Mouse (Mus musculus) heart, embryonic 12.5 days (tissue): ENCODE results near the gene Sf3b5. TPM values are rescaled to one million over a fixed set of nuclear protein-coding genes. Genes with fewer than 3 reads are reported as not detected.
"Not testable (repeated sequence)": the region's sequence is repeated elsewhere in the genome, so short reads cannot be mapped to it uniquely, and the experiment has no call there.

ENCODE experiments used
- ATAC-seq: fragments of 200-750 bp; cut with Nextera tagmentation; 2 replicates; pipeline ENCODE4 v1.8.0; 2017; ENCODE audit warnings: moderate TSS enrichment, moderate library complexity; ENCODE audit not compliant: insufficient number of reproducible peaks, low FRiP score
- H3K27ac ChIP-seq: fragments of 300-500 bp; sonication (generic); 2 replicates; pipeline ENCODE4 v1.5.1; 2016; ENCODE audit warnings: mild to moderate bottlenecking, moderate library complexity; ENCODE audit not compliant: poor library complexity, severe bottlenecking
- H3K27me3 ChIP-seq: fragments of 300-500 bp; sonication (generic); replicated peaks from 2 replicates; pipeline ENCODE4 v1.6.1; 2016; ENCODE audit warnings: mild to moderate bottlenecking, moderate library complexity
- H3K36me3 ChIP-seq: fragments of 300-500 bp; sonication (generic); 2 replicates; pipeline ENCODE4 v1.6.1; 2016; ENCODE audit warnings: mild to moderate bottlenecking, moderate library complexity
- H3K4me1 ChIP-seq: fragments of 300-500 bp; sonication (generic); replicated peaks from 2 replicates; pipeline ENCODE4 v1.6.1; 2016; ENCODE audit warnings: mild to moderate bottlenecking
- H3K4me2 ChIP-seq: fragments of 300-500 bp; sonication (generic); 2 replicates; pipeline ENCODE4 v1.6.1; 2016; ENCODE audit warnings: mild to moderate bottlenecking, moderate library complexity
- H3K4me3 ChIP-seq: fragments of 300-500 bp; sonication (generic); 2 replicates; pipeline ENCODE4 v1.5.1; 2016; ENCODE audit warnings: mild to moderate bottlenecking
- H3K9ac ChIP-seq: fragments of 300-500 bp; sonication (generic); 2 replicates; pipeline ENCODE4 v1.6.1; 2016; ENCODE audit warnings: mild to moderate bottlenecking, moderate library complexity
- H3K9me3 ChIP-seq: fragments of 300-500 bp; sonication (generic); replicated peaks from 2 replicates; pipeline ENCODE4 v1.6.1; 2016; ENCODE audit warnings: mild to moderate bottlenecking, moderate library complexity
- WGBS: fragments of 180-500 bp; shearing (Covaris S2); methylation state at CpG from one replicate; pipeline ENCODE4 v1.1.7; 2016; 5-methylcytosine and 5-hydroxymethylcytosine counted together
- polyA plus RNA-seq: library from polyadenylated mRNA; unstranded; fragments of >200 nt; fragmentation: Nextera tagmentation; extraction: Ambion mirVana; gene quantifications from 2 replicates; pipeline ENCODE4 v1.2.1, GENCODE M21; 2016

Sf3b5 gene
- polyA plus RNA-seq, 1 experiment from 2014 or later = 30.7 TPM

DNA sequence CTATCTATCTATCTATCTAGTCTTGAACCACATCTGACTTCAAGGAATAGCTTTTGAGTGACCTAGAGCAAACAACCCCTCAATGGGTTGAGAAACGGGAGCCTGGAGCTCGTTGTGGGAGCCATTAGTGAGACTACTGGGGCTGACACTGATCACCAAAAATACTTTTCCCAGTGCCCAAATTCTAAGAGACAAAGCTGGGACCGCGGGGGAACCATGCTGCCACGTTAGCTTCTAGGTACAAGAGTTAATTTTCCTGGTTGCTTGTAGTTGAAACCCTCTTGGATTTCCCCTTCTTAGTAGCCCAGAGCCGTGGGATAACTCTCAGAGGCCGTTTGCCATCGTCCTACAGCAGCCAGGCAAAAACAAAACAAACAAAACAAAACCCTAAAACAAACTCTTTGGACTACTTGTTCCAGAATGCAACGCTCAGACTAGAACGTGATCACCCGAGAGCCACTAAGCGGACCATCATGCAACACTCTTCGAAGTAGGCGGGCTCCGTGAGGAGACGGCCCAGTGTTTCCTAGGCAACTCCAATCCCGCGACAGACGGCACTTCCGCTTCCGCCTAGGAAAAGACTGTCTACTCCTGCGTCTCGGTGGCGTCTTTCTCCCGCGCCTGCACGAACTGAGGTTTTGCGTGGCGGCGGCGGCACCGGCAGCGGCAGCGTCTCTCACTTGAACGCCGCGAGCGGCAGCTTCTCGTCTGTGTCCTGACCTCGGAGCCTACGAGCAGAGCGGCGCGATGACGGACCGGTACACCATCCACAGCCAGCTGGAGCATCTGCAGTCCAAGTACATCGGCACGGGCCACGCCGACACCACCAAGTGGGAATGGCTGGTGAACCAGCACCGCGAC lies 3.0 kb downstream of the Sf3b5 start:
- H3K4me2 ChIP-seq = peak overlapping the region; percentile 89
- peaks cover 13% of the 10 kb centered on the region for H3K4me1 ChIP-seq
- ATAC-seq = peak; percentile 99
- 3% methylated on average over 52 of the region's 52 CpGs for WGBS
- peak overlapping the region; percentile 97 for H3K4me3 ChIP-seq
- H3K9me3 ChIP-seq = no peaks in the 10 kb centered on the region
- peaks cover 13% of the 10 kb centered on the region for H3K36me3 ChIP-seq
- H3K27me3 ChIP-seq = no peaks in the 10 kb centered on the region
- peak overlapping the region; percentile 71 for H3K27ac ChIP-seq
- H3K9ac ChIP-seq = peak overlapping the region; percentile 81

DNA sequence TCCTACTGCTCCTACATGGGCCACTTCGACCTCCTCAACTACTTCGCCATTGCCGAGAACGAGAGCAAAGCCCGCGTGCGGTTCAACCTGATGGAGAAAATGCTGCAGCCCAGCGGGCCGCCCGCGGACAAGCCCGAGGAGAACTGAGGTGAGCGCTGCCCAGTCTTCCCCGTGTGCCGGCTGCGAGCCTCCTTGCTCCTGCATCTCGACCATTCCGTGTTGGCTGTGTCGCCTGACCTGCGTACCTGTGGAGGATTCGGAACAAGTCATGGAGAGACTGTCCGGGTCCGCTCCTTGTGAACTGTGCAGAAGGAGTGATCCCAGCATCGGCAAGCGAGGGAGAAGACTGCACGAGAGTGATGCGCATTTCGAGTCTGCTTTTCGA lies 3.6 kb downstream of the Sf3b5 start:
- peaks cover 13% of the 10 kb centered on the region for H3K36me3 ChIP-seq
- no peaks in the 10 kb centered on the region for H3K27me3 ChIP-seq
- peak; percentile 43 for ATAC-seq
- 1% methylated on average over 29 of the region's 29 CpGs for WGBS
- no peaks in the 10 kb centered on the region for H3K9me3 ChIP-seq
- H3K9ac ChIP-seq = peak overlapping the region; percentile 81
- peak overlapping the region; percentile 97 for H3K4me3 ChIP-seq
- H3K4me1 ChIP-seq = peaks cover 13% of the 10 kb centered on the region
- peak overlapping the region; percentile 89 for H3K4me2 ChIP-seq
- H3K27ac ChIP-seq = peak overlapping the region; percentile 56

DNA sequence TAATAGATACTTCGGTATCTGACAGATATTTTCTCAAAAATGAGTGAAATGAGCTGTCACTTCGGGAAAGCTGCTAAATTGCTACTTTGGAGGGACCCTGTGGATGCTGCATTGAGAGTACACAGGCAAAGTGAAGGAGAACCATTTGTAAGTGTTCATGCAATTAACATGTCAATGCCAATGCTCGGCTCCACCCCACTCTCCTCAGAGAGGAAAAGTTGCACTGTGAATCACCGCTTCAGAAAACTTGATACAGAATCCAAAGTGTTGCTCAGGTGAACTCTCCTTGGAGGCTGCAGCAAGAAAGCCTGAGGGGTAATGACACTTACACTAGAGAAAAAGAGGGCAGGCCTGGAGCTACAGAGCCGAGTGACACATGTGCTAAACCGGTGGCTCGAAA lies 8.9 kb downstream of the Sf3b5 start:
- Histone ChIP-seq H3K4me2 (no peak overlapping the region), H3K27me3 (no peaks in the 10 kb centered on the region), H3K4me1 (peaks cover 11% of the 10 kb centered on the region), H3K36me3 (peaks cover 13% of the 10 kb centered on the region), H3K9me3 (no peaks in the 10 kb centered on the region), H3K4me3 (no peak overlapping the region), H3K9ac (no peak overlapping the region), H3K27ac (no peak overlapping the region)
- WGBS = 76% methylated on average over 7 of the region's 7 CpGs
- no peak for ATAC-seq

DNA sequence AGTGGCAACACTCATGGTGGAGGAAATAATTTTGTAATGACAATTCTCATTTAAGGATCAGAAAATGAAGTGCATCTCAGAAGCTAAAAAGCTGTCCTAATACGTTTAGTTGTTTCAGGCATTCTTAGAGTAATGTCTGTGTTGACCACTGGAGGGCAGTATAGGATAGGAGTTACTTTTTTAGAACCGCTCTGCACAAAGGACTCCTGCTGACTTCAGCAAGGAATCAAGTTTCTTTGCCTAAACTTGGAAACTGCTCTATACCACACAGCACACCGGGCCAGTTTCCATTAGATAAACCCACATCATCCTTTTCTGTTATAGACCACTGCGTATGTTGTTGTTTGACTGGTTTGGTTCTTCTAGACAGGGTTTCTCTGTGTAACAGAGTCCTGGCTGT lies 11.4 kb downstream of the Sf3b5 start:
- Histone ChIP-seq H3K9ac (no peak overlapping the region), H3K4me2 (no peak overlapping the region), H3K27ac (no peak overlapping the region), H3K27me3 (no peaks in the 10 kb centered on the region), H3K9me3 (no peaks in the 10 kb centered on the region), H3K4me1 (no peaks in the 10 kb centered on the region), H3K36me3 (no peaks in the 10 kb centered on the region), H3K4me3 (no peak overlapping the region)
- 27% methylated on average over 4 of the region's 4 CpGs for WGBS
- peak; percentile 48; the same call in 1 of the 2 replicates for ATAC-seq

DNA sequence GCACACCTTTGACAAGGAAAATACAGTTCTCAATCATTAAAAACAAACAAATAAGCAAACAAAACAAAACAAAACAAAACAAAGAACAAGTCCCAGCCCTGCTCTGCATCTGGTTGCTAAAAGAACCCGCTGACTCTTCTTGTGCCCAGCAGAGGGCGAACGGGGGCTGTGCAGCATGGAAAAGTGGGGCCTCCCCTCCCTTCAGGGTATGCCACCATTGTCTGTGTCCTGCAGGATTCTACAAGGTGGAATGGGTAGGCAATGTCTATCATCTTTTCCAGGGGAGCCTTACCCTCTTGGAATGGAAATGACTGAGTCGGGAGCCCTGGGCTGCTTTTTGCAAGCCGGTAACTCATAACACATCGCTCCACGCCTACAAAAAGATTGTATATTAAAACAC lies 13.4 kb downstream of the Sf3b5 start:
- H3K9me3 ChIP-seq = no peaks in the 10 kb centered on the region

DNA sequence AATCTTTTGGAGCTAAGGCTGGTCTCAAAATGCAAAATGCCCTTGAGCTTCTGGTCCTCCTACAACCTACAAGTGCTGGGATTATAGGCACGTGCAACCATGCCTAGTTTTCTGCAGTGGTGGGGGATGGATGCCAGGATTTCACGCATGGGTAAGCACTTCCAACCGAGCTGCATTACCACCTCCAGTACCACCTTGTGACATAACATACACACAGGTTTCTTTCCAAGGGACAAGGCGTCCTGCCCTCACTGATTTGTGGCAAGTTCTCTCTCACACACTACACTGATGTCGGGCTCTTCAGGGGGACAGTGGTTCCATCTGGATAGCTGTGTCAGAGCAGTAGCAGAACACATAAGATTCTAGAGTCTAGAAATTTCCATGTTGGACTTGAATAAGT lies 13.9 kb downstream of the Sf3b5 start:
- Histone ChIP-seq H3K36me3 (no peaks in the 10 kb centered on the region), H3K9ac (no peak overlapping the region), H3K4me2 (no peak overlapping the region), H3K4me3 (no peak overlapping the region), H3K9me3 (no peaks in the 10 kb centered on the region), H3K4me1 (peaks cover 11% of the 10 kb centered on the region), H3K27ac (no peak overlapping the region), H3K27me3 (no peaks in the 10 kb centered on the region)
- ATAC-seq = no peak
- WGBS = 80% methylated on average over 5 of the region's 5 CpGs

More for the DNA sequence above, 13.4 kb downstream of the Sf3b5 start:
- no peak overlapping the region for H3K4me3 ChIP-seq
- H3K4me1 ChIP-seq = peaks cover 11% of the 10 kb centered on the region
- 0 out of 2 replicates have a peak, but pooled peaks have one; percentile 29 for ATAC-seq
- no peak overlapping the region for H3K4me2 ChIP-seq
- WGBS = 61% methylated on average over 7 of the region's 7 CpGs
- H3K27me3 ChIP-seq = no peaks in the 10 kb centered on the region
- no peak overlapping the region for H3K9ac ChIP-seq
- H3K36me3 ChIP-seq = no peaks in the 10 kb centered on the region
- no peak overlapping the region for H3K27ac ChIP-seq

DNA sequence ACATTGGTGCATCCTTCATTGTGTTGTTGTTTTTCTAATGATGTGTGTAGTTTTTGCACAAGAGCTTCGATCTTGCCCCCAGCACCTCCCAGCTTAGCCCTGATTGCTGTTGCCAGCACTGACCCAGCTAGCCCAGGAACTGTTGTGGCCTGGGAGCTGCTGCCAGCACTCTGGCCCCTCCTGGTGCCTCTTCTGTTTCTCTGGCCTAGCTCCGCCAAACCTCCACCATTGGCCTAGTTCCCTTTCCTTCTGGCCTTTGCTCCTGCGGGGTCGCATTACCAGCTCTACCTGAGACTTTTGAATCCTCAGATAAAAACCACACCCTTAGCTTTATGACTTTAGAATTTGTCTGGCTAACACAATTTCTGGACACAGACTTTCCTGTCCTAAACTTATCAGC lies 17.0 kb downstream of the Sf3b5 start:
- Histone ChIP-seq H3K27me3 (no peaks in the 10 kb centered on the region), H3K9ac (no peak overlapping the region), H3K4me2 (no peak overlapping the region), H3K9me3 (0 out of 2 replicates have a peak, but pooled peaks cover 2% of the 10 kb centered on the region), H3K36me3 (no peaks in the 10 kb centered on the region), H3K4me3 (no peak overlapping the region), H3K27ac (no peak overlapping the region), H3K4me1 (peaks cover 11% of the 10 kb centered on the region)
- no peak for ATAC-seq
- WGBS = 82% methylated on average over 4 of the region's 4 CpGs

DNA sequence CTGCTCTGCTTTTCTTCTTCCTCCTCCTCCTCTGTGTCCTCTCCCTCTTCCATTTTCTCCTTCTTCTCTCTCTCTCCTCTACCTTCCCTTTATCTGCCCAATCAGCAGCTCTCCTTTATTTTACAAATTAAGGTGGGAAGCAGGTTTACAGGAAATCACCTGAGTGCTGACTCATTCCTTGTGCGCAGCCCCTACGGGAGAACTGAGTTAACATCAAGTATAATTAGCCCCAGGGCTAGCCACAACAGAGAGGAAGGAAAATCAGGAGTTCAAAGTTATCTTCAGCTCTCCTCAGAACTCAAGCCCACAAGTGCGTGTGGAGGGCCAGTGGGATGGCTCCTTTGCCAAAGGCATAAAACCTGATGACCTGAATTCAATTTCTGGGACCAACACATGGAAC lies 18.8 kb downstream of the Sf3b5 start:
- H3K4me1 ChIP-seq = peaks cover 11% of the 10 kb centered on the region
- H3K9ac ChIP-seq, H3K27me3 ChIP-seq, H3K27ac ChIP-seq, H3K9me3 ChIP-seq, H3K4me3 ChIP-seq, H3K36me3 ChIP-seq, H3K4me2 ChIP-seq, ATAC-seq: not testable (repeated sequence)
- 62% methylated on average over 3 of the region's 3 CpGs for WGBS

DNA sequence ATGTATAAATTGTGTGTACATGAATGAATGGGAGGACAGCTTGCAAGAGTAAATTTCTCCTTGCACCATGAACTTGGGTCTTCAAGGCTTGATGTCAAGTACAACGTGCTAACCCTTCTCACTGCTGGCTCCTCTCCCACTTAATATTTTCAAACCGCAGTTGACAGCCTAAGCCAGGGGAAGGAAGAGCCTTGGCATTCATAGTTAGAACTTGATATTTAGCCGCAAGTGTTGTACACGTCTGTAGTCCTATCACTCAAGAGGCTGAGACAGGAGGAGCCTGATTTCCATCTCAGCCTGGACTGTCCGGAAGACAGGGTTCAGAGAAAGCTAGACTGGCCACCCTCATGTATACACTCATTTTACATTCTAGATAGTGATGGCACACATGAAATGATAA lies 22.6 kb downstream of the Sf3b5 start:
- no peak for ATAC-seq
- Histone ChIP-seq H3K4me2 (no peak overlapping the region), H3K4me1 (0 out of 2 replicates have a peak, but pooled peaks cover 2% of the 10 kb centered on the region), H3K27ac (no peak overlapping the region), H3K9me3 (0 out of 2 replicates have a peak, but pooled peaks cover 2% of the 10 kb centered on the region), H3K36me3 (no peaks in the 10 kb centered on the region), H3K4me3 (no peak overlapping the region), H3K9ac (no peak overlapping the region), H3K27me3 (no peaks in the 10 kb centered on the region)
- 76% methylated on average over 5 of the region's 5 CpGs for WGBS

DNA sequence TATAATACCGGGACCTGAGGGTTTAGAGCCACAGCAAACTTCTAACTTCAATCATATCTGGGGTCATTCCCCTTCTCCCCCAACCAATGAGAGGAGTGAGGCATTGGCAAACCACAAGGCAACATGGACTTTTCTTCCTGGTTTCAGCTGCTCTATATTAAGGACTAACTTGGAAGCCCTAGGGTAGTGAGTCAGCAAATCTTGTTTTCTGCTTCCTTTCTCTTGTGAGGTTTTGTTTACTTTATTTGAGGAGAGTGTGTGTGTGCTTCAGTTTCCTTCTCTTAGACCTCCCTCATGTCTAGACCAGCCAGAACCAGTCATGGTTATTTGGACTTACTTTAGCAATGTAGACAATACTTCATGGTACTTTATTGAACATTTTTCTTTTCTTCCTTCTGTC lies 23.1 kb downstream of the Sf3b5 start:
- Histone ChIP-seq H3K9me3 (0 out of 2 replicates have a peak, but pooled peaks cover 2% of the 10 kb centered on the region), H3K27ac (no peak overlapping the region), H3K9ac (no peak overlapping the region), H3K4me1 (no peaks in the 10 kb centered on the region), H3K4me2 (no peak overlapping the region), H3K4me3 (no peak overlapping the region), H3K36me3 (no peaks in the 10 kb centered on the region), H3K27me3 (no peaks in the 10 kb centered on the region)
- ATAC-seq = no peak
- WGBS = 80% methylated on average over 1 of the region's 1 CpGs

DNA sequence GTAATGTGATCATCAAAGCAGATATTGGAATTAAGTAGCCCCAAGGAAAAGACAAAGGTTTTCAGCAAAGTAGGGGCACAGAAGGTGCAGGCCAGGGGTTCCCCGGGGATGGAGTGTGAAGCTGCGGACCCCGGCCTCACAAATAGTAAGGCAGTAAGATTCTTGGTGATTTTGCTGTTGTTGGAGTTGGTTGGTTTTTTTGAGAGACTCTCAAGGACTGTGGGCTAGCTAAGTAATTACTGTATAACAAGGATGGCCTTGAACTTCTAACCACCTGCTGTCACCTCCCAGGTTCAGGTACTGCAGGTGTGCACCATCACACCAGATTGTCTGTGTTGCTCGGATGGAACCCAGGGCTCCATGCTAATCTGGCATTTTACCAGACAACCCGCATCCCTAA lies 24.3 kb downstream of the Sf3b5 start:
- 86% methylated on average over 5 of the region's 5 CpGs for WGBS
- ATAC-seq = no peak

More for the DNA sequence above, 24.3 kb downstream of the Sf3b5 start:
- Histone ChIP-seq H3K4me1 (no peaks in the 10 kb centered on the region), H3K4me2 (no peak overlapping the region), H3K4me3 (no peak overlapping the region), H3K27me3 (no peaks in the 10 kb centered on the region), H3K36me3 (no peaks in the 10 kb centered on the region), H3K27ac (no peak overlapping the region), H3K9me3 (0 out of 2 replicates have a peak, but pooled peaks cover 2% of the 10 kb centered on the region), H3K9ac (no peak overlapping the region)
